Mouse (Mus musculus): ENCODE results near the gene Frmd3. TPM values are rescaled to one million over a fixed set of nuclear protein-coding genes. Genes with fewer than 3 reads are reported as not detected.

The Frmd3 gene
- polyA plus RNA-seq (2015; fragmentation: Nextera tagmentation; extraction: Ambion mirVana) = 18.4 and 19.8 TPM in 2 replicates

DNA sequence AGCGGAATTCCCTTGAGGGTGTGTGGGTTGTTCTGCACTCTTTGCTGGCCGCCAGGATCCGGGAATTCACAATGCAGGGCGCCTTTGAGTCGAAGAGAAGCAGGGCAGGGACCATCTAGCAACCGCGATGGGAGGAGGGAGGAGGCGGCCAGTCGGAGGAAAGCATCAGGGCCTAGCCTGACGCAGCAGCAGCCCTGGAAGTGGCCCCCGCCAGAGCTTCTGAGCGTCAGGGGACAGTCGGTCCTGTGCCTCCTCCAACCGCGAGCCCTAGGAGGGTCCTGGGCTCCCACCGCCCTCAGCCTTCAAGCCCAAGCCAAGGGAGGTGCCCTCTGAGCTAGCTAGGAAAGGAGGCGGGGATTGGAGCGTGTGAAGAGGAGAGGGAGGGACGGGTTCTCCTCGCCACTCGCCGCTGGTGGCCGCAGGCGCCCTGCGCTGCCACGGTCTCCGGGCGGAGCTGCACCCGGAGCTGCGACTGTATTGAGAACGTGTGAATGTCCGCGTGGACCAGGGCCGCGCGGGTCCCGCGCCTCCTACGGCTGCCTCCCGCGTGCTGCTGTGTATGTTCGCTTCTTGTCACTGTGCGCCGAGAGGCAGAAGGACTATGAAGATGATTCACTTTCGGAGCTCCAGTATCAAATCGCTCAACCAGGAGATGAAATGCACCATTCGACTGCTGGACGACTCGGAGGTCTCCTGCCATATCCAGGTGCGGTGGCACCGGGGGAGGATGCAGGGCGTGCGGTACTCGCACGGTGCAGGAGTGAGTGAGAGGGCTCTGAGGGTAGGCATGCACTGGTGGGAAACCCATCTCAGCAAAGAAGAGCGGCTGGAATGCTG is at the start of gene Frmd3:
TSS of gene Frmd3 (plus strand) at position 232 of the 837 bp plus-strand sequence.
- Histone ChIP-seq H3K4me1 (replicated peaks) (peaks cover 22% of the 10 kb centered on the region), H3K9me3 (no peaks in the 10 kb centered on the region), H3K4me3 (replicated peaks) (peak within 1 kb of the TSS; percentile 62), H3K27me3 (no peaks in the 10 kb centered on the region), H3K4me2 (replicated peaks) (peak within 1 kb of the TSS; percentile 77), H3K27ac (peak within 1 kb of the TSS; percentile 88), H3K9ac (replicated peaks) (peak within 1 kb of the TSS; percentile 84), H3K36me3 (no peaks in the 10 kb centered on the region)
- peak; percentile 97 for ATAC-seq
- WGBS = under 1% methylated on average over 56 of the region's 56 CpGs

DNA sequence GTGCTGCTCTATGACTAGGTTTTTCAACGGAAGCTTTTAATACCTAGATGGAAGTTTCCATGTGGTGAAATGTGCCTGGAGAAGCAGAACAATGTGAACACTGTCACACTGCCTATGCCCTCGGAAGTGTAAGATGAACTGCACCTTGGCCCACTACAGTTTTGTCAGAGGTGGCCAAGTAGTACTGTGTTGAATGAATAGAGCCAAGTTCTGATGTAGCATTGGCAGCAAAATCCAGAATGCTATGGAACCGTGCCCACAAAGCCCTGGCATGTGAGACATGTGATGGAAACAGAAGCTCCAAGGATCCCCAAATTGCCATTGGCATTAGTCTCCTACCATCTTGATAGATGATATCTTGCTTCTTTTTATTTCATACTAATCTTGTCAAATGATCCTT is 32.8 kb upstream of the Frmd3 start:
- Histone ChIP-seq H3K4me2 (replicated peaks) (no peak overlapping the region), H3K4me1 (replicated peaks) (no peaks in the 10 kb centered on the region), H3K9ac (replicated peaks) (no peak overlapping the region), H3K27me3 (no peaks in the 10 kb centered on the region), H3K9me3 (no peaks in the 10 kb centered on the region), H3K4me3 (replicated peaks) (no peak overlapping the region), H3K27ac (no peak overlapping the region), H3K36me3 (no peaks in the 10 kb centered on the region)
- WGBS = 89% methylated on average over 3 of the region's 3 CpGs
- no peak for ATAC-seq

DNA sequence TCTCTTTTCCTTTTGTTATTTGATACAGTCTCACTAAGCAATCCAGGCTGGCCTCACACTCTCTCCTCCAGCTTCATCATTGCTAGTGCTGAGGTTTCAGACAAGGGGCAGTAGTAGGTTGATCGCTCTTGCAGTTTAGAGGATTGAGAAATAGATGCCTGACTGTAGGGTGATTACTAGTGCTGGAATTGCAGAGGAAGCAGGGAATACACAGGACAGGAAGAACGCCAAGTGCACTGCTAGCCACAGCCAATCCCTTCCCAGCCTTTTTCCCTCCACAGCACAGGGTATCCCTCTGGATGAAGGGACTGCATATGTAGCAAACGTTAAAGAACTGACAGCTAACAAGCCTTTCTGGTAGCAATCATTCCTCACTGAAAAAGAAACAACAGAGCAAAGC is 965 bp upstream of the Frmd3 start:
- H3K27me3 ChIP-seq = no peaks in the 10 kb centered on the region
- H3K4me3 ChIP-seq (replicated peaks) = peak overlapping the region; percentile 62
- peak overlapping the region; percentile 77 for H3K4me2 ChIP-seq (replicated peaks)
- no peaks in the 10 kb centered on the region for H3K36me3 ChIP-seq
- H3K9ac ChIP-seq (replicated peaks) = 0 out of 2 replicates have a peak overlapping the region, but pooled peaks have one; percentile 14
- ATAC-seq = no peak; the same call in 1 of the 2 replicates
- H3K27ac ChIP-seq = peak overlapping the region; percentile 68
- WGBS = 40% methylated on average over 3 of the region's 3 CpGs
- peaks cover 22% of the 10 kb centered on the region for H3K4me1 ChIP-seq (replicated peaks)
- H3K9me3 ChIP-seq = no peaks in the 10 kb centered on the region

DNA sequence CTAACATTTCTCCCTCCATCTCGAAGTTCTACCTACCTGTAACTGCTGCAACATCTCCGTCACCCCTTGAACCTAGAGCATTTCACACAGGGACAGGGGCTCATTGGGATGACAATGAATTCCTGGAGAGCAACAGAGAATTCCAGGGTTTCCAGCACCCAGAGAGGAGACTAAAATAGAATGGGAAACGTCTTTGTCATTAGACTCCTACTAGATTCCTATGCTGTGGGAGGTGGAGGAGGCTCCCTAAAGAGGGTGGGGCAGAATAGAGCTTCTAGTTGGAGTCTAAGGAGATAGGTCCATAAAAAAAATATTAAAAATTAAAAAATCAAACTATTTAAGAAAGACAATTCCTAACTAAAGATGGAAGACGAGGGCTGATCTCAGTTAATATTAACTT is 542 bp upstream of the Frmd3 start:
- Histone ChIP-seq H3K36me3 (no peaks in the 10 kb centered on the region), H3K9me3 (no peaks in the 10 kb centered on the region), H3K4me1 (replicated peaks) (peaks cover 22% of the 10 kb centered on the region), H3K27me3 (no peaks in the 10 kb centered on the region), H3K4me2 (replicated peaks) (peak overlapping the region; percentile 77), H3K27ac (peak overlapping the region; percentile 88), H3K4me3 (replicated peaks) (peak overlapping the region; percentile 62), H3K9ac (replicated peaks) (peak overlapping the region; percentile 84)
- ATAC-seq = peak; percentile 2; the same call in 1 of the 2 replicates
- 38% methylated on average over 4 of the region's 4 CpGs for WGBS

DNA sequence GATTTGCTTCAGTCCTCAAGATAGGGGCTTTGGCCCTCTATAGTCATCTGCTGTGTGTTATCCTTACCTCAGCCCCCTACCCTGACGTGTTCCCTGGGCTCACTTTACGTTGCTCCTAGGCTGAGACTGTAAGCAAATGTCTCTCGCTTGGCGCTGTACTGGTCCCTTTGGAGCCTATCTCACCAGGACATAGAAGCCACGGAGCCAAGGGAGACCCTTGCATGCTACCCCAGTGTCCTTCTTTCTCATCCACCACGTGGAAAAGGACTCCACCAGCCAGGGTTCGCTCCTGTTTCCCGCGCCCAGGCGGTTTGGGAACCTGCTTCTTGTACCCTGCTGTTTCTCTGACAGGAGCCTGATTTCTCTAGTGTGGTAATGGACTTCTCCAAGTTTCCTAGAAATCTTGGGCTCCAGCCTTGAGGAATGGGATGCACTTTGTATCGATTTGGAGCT is 832 bp downstream of the Frmd3 start:
- WGBS = 8% methylated on average over 11 of the region's 11 CpGs
- peak overlapping the region; percentile 84 for H3K9ac ChIP-seq (replicated peaks)
- H3K36me3 ChIP-seq = no peaks in the 10 kb centered on the region
- no peaks in the 10 kb centered on the region for H3K27me3 ChIP-seq
- H3K4me1 ChIP-seq (replicated peaks) = peaks cover 22% of the 10 kb centered on the region
- no peak for ATAC-seq
- peak overlapping the region; percentile 77 for H3K4me2 ChIP-seq (replicated peaks)
- peak overlapping the region; percentile 88 for H3K27ac ChIP-seq
- H3K4me3 ChIP-seq (replicated peaks) = peak overlapping the region; percentile 62
- no peaks in the 10 kb centered on the region for H3K9me3 ChIP-seq

DNA sequence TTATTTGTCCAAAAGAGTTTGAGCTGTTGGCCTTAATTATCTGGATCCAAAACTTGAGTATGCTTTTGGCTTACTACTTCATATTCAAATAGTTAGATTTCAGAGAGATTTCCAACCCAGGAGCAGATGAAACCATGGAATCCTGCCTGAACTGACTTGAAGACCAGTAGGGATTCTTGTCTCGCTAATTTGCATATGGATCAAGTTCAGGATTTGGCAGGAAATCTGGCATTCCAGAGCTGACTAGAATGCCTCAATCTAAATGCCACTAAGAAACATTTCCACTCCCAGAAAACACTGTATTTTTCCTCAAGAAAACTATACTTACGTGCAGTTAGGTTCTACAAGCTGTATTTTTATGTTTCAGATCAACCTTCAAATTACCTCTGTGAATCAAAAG is 6.8 kb downstream of the Frmd3 start:
- no peak for ATAC-seq
- no peaks in the 10 kb centered on the region for H3K27me3 ChIP-seq
- H3K36me3 ChIP-seq = no peaks in the 10 kb centered on the region
- no peak overlapping the region for H3K27ac ChIP-seq
- H3K4me2 ChIP-seq (replicated peaks) = no peak overlapping the region
- H3K4me1 ChIP-seq (replicated peaks) = no peaks in the 10 kb centered on the region
- WGBS = 79% methylated on average over 2 of the region's 2 CpGs
- 0 out of 2 replicates have a peak, but pooled peaks cover 2% of the 10 kb centered on the region for H3K9me3 ChIP-seq
- no peak overlapping the region for H3K4me3 ChIP-seq (replicated peaks)
- no peak overlapping the region for H3K9ac ChIP-seq (replicated peaks)

DNA sequence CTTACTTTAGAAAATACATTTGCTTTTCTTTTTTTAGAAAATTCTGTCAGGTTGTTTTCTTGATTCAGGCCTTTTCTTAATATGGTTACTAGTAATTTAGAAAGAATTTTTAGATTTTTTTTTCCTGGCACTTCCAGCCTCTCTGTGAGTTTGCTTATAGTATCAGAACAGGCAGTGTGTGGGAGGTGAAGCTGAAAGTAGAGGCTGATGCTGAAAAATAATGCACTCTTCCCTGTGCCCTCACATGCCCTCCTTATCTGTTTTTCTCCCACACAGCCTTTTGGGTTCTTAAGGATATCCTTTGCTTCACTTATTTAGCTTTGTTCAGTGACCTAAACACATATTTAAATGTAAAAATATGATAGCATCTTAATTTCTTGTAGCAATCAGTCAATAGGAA is 30.0 kb downstream of the Frmd3 start:
- Histone ChIP-seq H3K9ac (replicated peaks) (no peak overlapping the region), H3K9me3 (no peaks in the 10 kb centered on the region; the same call in 1 of the 2 replicates), H3K36me3 (no peaks in the 10 kb centered on the region), H3K4me3 (replicated peaks) (no peak overlapping the region), H3K27me3 (no peaks in the 10 kb centered on the region), H3K4me2 (replicated peaks) (no peak overlapping the region), H3K4me1 (replicated peaks) (no peaks in the 10 kb centered on the region), H3K27ac (no peak overlapping the region)
- no peak for ATAC-seq

DNA sequence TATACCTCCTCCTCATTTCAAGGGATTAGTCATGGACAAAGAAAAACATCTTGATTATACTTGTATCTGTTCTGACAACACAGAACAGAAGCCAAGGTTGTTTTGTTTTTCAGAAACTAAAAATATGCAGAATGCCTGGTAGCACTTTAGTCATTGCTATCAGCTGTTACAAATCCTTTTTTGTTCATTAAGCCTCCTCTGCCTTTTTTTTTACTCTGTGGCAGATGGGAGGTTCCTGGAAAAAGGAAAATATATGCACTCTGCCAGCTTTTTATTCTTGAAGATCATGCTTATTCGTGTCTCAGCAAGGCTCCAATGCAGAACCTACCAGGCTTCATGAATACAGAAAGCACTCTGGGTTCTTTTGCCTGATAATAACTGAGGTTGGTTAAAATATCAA is 38.5 kb downstream of the Frmd3 start:
- Histone ChIP-seq H3K4me2 (replicated peaks) (no peak overlapping the region), H3K4me3 (replicated peaks) (no peak overlapping the region), H3K4me1 (replicated peaks) (no peaks in the 10 kb centered on the region; the same call in 1 of the 2 replicates), H3K27me3 (no peaks in the 10 kb centered on the region), H3K9ac (replicated peaks) (no peak overlapping the region), H3K27ac (no peak overlapping the region), H3K36me3 (no peaks in the 10 kb centered on the region), H3K9me3 (no peaks in the 10 kb centered on the region)
- ATAC-seq = no peak
- 50% methylated on average over 1 of the region's 1 CpGs for WGBS

DNA sequence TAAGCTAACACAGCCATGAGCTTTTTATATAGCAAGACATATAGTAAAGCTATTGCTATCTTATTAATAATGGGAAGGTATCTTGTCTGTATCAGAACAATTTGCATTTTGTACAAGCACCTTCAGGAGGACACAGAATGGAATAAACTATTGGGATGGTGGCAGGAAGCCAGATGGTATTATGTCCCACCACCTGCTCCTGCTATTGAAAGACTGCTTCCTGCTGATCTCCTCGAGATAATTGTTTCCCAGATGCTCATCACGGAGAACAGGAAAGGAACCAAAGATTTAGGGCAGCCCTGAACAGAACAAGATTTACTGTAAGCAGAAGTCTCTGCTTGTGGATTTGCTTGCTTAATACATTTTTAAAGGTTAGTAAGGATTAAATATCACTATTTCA is 63.5 kb downstream of the Frmd3 start:
- Histone ChIP-seq H3K4me3 (replicated peaks) (no peak overlapping the region), H3K27me3 (no peaks in the 10 kb centered on the region), H3K9me3 (no peaks in the 10 kb centered on the region), H3K4me1 (replicated peaks) (no peaks in the 10 kb centered on the region), H3K4me2 (replicated peaks) (no peak overlapping the region), H3K36me3 (no peaks in the 10 kb centered on the region), H3K9ac (replicated peaks) (no peak overlapping the region), H3K27ac (no peak overlapping the region)
- no peak for ATAC-seq
- WGBS = 38% methylated on average over 2 of the region's 2 CpGs

DNA sequence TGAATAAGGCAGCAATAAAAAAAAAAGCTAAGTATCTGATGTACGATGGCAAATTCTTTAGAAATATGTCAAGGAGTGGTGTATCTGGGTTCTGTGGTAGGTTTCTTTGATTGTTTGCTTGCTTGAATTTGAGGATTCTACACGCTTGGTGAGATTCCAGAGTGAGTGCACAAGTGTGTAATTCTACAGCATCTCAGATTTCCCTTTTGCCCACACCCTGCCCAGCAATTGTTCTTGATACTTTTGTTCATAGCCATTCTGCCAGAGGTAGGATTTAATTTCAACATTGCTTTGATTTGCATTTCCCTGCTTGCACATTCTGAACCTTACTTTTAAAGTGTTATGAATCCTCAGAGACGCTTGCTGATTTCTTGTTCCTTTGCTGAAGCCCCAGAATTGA is 97.6 kb downstream of the Frmd3 start:
- H3K9me3 ChIP-seq = no peaks in the 10 kb centered on the region
- no peak for ATAC-seq
- no peak overlapping the region for H3K9ac ChIP-seq (replicated peaks)
- H3K4me1 ChIP-seq (replicated peaks) = no peaks in the 10 kb centered on the region
- no peak overlapping the region for H3K4me3 ChIP-seq (replicated peaks)
- WGBS = 83% methylated on average over 3 of the region's 3 CpGs
- no peaks in the 10 kb centered on the region for H3K36me3 ChIP-seq
- no peak overlapping the region for H3K4me2 ChIP-seq (replicated peaks)
- H3K27me3 ChIP-seq = no peaks in the 10 kb centered on the region
- no peak overlapping the region for H3K27ac ChIP-seq

DNA sequence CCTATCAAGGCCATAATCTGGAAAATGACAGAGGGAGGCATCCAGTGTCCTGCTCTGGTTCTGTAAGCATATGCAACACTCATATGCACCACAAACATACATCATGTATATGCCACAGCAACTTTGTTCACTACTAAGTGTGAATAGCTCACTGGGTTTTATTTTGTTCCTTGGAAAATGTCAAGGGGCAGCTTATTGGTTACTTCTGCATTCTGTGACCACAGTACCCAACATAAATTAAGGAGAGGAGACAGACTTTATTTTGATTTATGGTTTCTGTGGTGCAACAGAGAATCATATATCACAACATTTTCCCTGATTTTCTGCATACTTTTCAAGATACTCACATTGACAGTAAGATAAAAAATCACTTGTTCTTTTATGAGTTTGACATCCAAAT is 178.3 kb downstream of the Frmd3 start:
- ATAC-seq = no peak

DNA sequence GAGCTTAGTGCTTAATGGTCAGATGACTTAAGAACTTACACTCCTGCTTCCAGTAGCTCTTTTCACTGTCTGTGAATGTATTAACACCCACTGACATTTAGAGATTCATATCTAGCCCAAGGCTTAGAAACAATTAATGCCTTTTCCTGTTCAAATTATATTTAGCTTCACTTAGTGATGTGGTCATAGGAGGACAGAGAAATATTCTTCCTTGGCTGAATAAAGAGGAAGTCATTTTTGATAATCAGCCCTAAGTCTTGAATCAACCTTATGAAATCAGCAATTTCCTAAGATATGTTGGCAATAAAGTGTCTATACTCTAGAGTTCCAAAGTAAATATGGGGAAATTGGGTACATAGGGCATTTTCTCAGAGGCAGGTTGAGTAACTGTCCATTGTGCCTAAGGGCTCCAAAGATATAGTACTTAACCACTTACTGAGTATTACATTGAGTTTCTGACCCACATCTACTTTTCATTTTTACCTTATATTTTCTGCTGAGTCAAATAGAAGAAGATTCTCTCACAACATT is 188.1 kb downstream of the Frmd3 start:
- no peaks in the 10 kb centered on the region for H3K36me3 ChIP-seq
- no peaks in the 10 kb centered on the region for H3K4me1 ChIP-seq (replicated peaks)
- no peak overlapping the region for H3K4me2 ChIP-seq (replicated peaks)
- H3K27me3 ChIP-seq = no peaks in the 10 kb centered on the region
- no peak overlapping the region for H3K4me3 ChIP-seq (replicated peaks)
- no peak for ATAC-seq
- no peaks in the 10 kb centered on the region for H3K9me3 ChIP-seq
- H3K9ac ChIP-seq (replicated peaks) = no peak overlapping the region
- H3K27ac ChIP-seq = no peak overlapping the region

More for the DNA sequence above, 178.3 kb downstream of the Frmd3 start:
- no peaks in the 10 kb centered on the region for H3K4me1 ChIP-seq (replicated peaks)
- H3K27me3 ChIP-seq = no peaks in the 10 kb centered on the region
- H3K9ac ChIP-seq (replicated peaks) = no peak overlapping the region
- H3K4me3 ChIP-seq (replicated peaks) = no peak overlapping the region
- no peaks in the 10 kb centered on the region for H3K9me3 ChIP-seq
- H3K27ac ChIP-seq = no peak overlapping the region
- no peak overlapping the region for H3K4me2 ChIP-seq (replicated peaks)
- H3K36me3 ChIP-seq = no peaks in the 10 kb centered on the region
